Comparison of ENCODE assay signal across 10 mouse cellular contexts in the genomic region with DNA sequence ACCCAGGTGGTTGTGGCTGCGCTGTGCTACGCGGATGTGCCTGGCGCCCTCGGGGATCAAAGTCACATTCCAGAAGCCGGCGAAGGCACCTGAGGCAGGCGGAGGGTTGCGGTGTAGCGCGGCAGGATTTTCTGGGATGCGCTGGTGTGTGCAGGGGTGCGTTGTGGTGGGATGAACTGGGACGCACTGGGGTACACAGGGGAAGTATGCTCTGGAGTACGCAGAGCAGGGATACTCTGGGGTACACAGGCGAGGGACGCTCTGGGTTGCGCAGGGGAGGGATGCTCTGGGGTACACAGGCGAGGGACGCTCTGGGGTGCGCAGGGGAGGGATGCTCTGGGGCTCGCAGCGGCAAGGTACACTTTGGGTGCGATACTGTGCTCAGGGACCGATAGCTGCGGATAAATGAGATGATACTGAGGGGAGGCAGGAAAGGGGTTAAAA. TPM values are rescaled to one million over a fixed set of nuclear protein-coding genes. Genes with fewer than 3 reads are reported as not detected.
DNase-seq lines count a peak whose midpoint lies in the region; ATAC-seq and TF ChIP-seq lines count a peak whose summit lies in the region.
"Had no signal": no experiment of that assay in that cellular context is flagged by ENCODE, and none has a peak within 500 bp of the region (broad histone marks: within the 10 kb centered on the region; RNA-seq: fewer than 3 reads in every experiment).

No protein-coding gene starts in this region.

- no peaks in the 10 kb centered on the region for H3K9me3 ChIP-seq in kidney, postnatal 0 days (replicated peaks; ENCODE audit: low read length)
- no peaks in the 10 kb centered on the region for H3K9me3 ChIP-seq in forebrain, embryonic 10.5 days
- H3K9me3 ChIP-seq in intestine, embryonic 16.5 days (ENCODE audit: control insufficient read depth, low read length) = no peaks in the 10 kb centered on the region
- no peaks in the 10 kb centered on the region for H3K9me3 ChIP-seq in neural tube, embryonic 12.5 days

- H3K27ac ChIP-seq in kidney, postnatal 0 days = no peak overlapping the region
- H3K27ac ChIP-seq in forebrain, embryonic 10.5 days = 0 out of 2 replicates have a peak overlapping the region, but pooled peaks have one; percentile 3
- H3K27ac ChIP-seq in intestine, embryonic 16.5 days (ENCODE audit: low read length) = no peak overlapping the region
- no peak overlapping the region for H3K27ac ChIP-seq in neural tube, embryonic 12.5 days

- DNase-seq in kidney, postnatal 0 days (ENCODE audit: low spot score) = no peak
- DNase-seq in kidney, postnatal 4 days = no peak
- no peak for DNase-seq in forebrain, embryonic 10.5 days (ENCODE audit: extremely low spot score, low spot score)
- no peak for DNase-seq in cerebellum, postnatal 14 days
- no peak for DNase-seq in adrenal gland, adult 2 months
- DNase-seq in cerebellum, postnatal 10 days = no peak
- DNase-seq: cerebellum, adult 11 months; kidney, adult 11 months had no signal

- peak overlapping the region; percentile 49 for H3K4me2 ChIP-seq in kidney, postnatal 0 days (ENCODE audit: low read length)
- H3K4me2 ChIP-seq in intestine, embryonic 16.5 days (ENCODE audit: low read depth, low read length) = peak overlapping the region; percentile 71
- peak overlapping the region; percentile 61 for H3K4me2 ChIP-seq in neural tube, embryonic 12.5 days (replicated peaks)

- WGBS in kidney, postnatal 0 days = 6% methylated on average over 26 of the region's 26 CpGs
- under 1% methylated on average over 26 of the region's 26 CpGs for WGBS in forebrain, embryonic 10.5 days
- whole genome bisulfite sequencing in intestine, embryonic 16.5 days = 3% methylated on average over 26 of the region's 26 CpGs
- 2% methylated on average over 26 of the region's 26 CpGs for WGBS in neural tube, embryonic 12.5 days

- ATAC-seq in kidney, postnatal 0 days (replicated peaks; ENCODE audit: low FRiP score, low read depth) = peak; percentile 8
- peak; percentile 2; the same call in 1 of the 2 replicates for ATAC-seq in intestine, embryonic 16.5 days
- peak; percentile 10; the same call in 1 of the 2 replicates for ATAC-seq in neural tube, embryonic 12.5 days (ENCODE audit: low FRiP score, low read depth)

- peaks cover 34% of the 10 kb centered on the region for H3K27me3 ChIP-seq in kidney, postnatal 0 days (ENCODE audit: insufficient read depth, low read length)
- peaks cover 90% of the 10 kb centered on the region for H3K27me3 ChIP-seq in forebrain, embryonic 10.5 days (ENCODE audit: poor library complexity, severe bottlenecking)
- H3K27me3 ChIP-seq in intestine, embryonic 16.5 days (replicated peaks; ENCODE audit: control insufficient read depth, insufficient read depth, low read length) = peaks cover 32% of the 10 kb centered on the region
- peaks cover 74% of the 10 kb centered on the region for H3K27me3 ChIP-seq in neural tube, embryonic 12.5 days (replicated peaks)

- peak overlapping the region; percentile 21; the same call in 1 of the 2 replicates for H3K4me3 ChIP-seq in kidney, postnatal 0 days (replicated peaks; ENCODE audit: low read depth, low read length)
- H3K4me3 ChIP-seq in forebrain, embryonic 10.5 days = peak overlapping the region; percentile 51
- H3K4me3 ChIP-seq in intestine, embryonic 16.5 days (ENCODE audit: low read length) = peak overlapping the region; percentile 42
- peak overlapping the region; percentile 30 for H3K4me3 ChIP-seq in neural tube, embryonic 12.5 days

- no peak overlapping the region for H3K9ac ChIP-seq in kidney, postnatal 0 days (ENCODE audit: low read depth, low read length)
- peak overlapping the region; percentile 52; the same call in 1 of the 2 replicates for H3K9ac ChIP-seq in intestine, embryonic 16.5 days (ENCODE audit: low read depth, low read length)
- no peak overlapping the region for H3K9ac ChIP-seq in neural tube, embryonic 12.5 days

- peaks cover 21% of the 10 kb centered on the region for H3K4me1 ChIP-seq in kidney, postnatal 0 days (replicated peaks; ENCODE audit: insufficient read depth, low read length)
- peaks cover 60% of the 10 kb centered on the region for H3K4me1 ChIP-seq in forebrain, embryonic 10.5 days
- peaks cover 46% of the 10 kb centered on the region for H3K4me1 ChIP-seq in intestine, embryonic 16.5 days (ENCODE audit: control insufficient read depth, insufficient read depth, low read length)
- H3K4me1 ChIP-seq in neural tube, embryonic 12.5 days = peaks cover 37% of the 10 kb centered on the region

- no peaks in the 10 kb centered on the region for H3K36me3 ChIP-seq in kidney, postnatal 0 days (ENCODE audit: insufficient read depth, low read length)
- no peaks in the 10 kb centered on the region for H3K36me3 ChIP-seq in forebrain, embryonic 10.5 days (replicated peaks)
- no peaks in the 10 kb centered on the region for H3K36me3 ChIP-seq in intestine, embryonic 16.5 days (ENCODE audit: control insufficient read depth, insufficient read depth, low read length)
- H3K36me3 ChIP-seq in neural tube, embryonic 12.5 days = no peaks in the 10 kb centered on the region

- no peak for TF ChIP-seq CTCF in kidney, postnatal 0 days (IDR thresholded peaks at IDR 0.05; ENCODE audit: low read depth)

RNA-seq across cellular contexts. Expression of a gene that starts 5.9 kb away (rescaled TPM):
- 3.0 and 3.2 TPM in 2 replicates for polyA plus RNA-seq in kidney, postnatal 0 days (2015; fragmentation: Nextera tagmentation; extraction: Ambion mirVana)
- polyA plus RNA-seq in forebrain, embryonic 10.5 days (2016; fragmentation: Nextera tagmentation; extraction: Ambion mirVana) = 0.27 and 0.54 TPM in 2 replicates
- 28.2 and 37.2 TPM in 2 replicates for polyA plus RNA-seq in intestine, embryonic 16.5 days (2015; fragmentation: Nextera tagmentation; extraction: Ambion mirVana)
- 0.50 and 1.1 TPM in 2 replicates for polyA plus RNA-seq in neural tube, embryonic 12.5 days (2016; fragmentation: Nextera tagmentation; extraction: Ambion mirVana)
- 10 to 100 TPM in 1 of 2 experiments, 1 to 10 TPM in 1; 8.0 to 10.3 TPM for total RNA-seq in adrenal gland, adult 2 months (2021)
- polyA plus RNA-seq in adrenal gland, adult 2 months (2012; rRNA removed) = 35.1 and 41.5 TPM in 2 replicates

RNA-seq across cellular contexts. Expression of a gene that starts 12.6 kb away (rescaled TPM):
- 11.7 and 12.1 TPM in 2 replicates for polyA plus RNA-seq in kidney, postnatal 0 days (2015; fragmentation: Nextera tagmentation; extraction: Ambion mirVana)
- 7.7 and 9.1 TPM in 2 replicates for polyA plus RNA-seq in forebrain, embryonic 10.5 days (2016; fragmentation: Nextera tagmentation; extraction: Ambion mirVana)
- 255 and 314 TPM in 2 replicates for polyA plus RNA-seq in intestine, embryonic 16.5 days (2015; fragmentation: Nextera tagmentation; extraction: Ambion mirVana)
- polyA plus RNA-seq in neural tube, embryonic 12.5 days (2016; fragmentation: Nextera tagmentation; extraction: Ambion mirVana) = 3.4 and 3.6 TPM in 2 replicates
- total RNA-seq in adrenal gland, adult 2 months (2021) = 10 to 100 TPM; 11.1 to 15.6 TPM
- 11.3 and 15.7 TPM in 2 replicates for polyA plus RNA-seq in adrenal gland, adult 2 months (2012; rRNA removed)

RNA-seq across cellular contexts. Expression of a gene that starts 13.0 kb away (rescaled TPM):
- polyA plus RNA-seq in kidney, postnatal 0 days (2015; fragmentation: Nextera tagmentation; extraction: Ambion mirVana) = 5.4 and 5.9 TPM in 2 replicates
- 5.7 and 6.7 TPM in 2 replicates for polyA plus RNA-seq in forebrain, embryonic 10.5 days (2016; fragmentation: Nextera tagmentation; extraction: Ambion mirVana)
- polyA plus RNA-seq in intestine, embryonic 16.5 days (2015; fragmentation: Nextera tagmentation; extraction: Ambion mirVana) = 10.8 and 12.9 TPM in 2 replicates
- polyA plus RNA-seq in neural tube, embryonic 12.5 days (2016; fragmentation: Nextera tagmentation; extraction: Ambion mirVana) = 2.2 and 2.3 TPM in 2 replicates
- 1 to 10 TPM; 1.8 to 3.4 TPM for total RNA-seq in adrenal gland, adult 2 months (2021)
- 15.9 and 19.6 TPM in 2 replicates for polyA plus RNA-seq in adrenal gland, adult 2 months (2012; rRNA removed)

RNA-seq across cellular contexts. Expression of a gene that starts 13.9 kb away (rescaled TPM):
- 0.51 and 1.0 TPM in 2 replicates for polyA plus RNA-seq in kidney, postnatal 0 days (2015; fragmentation: Nextera tagmentation; extraction: Ambion mirVana)
- polyA plus RNA-seq in forebrain, embryonic 10.5 days (2016; fragmentation: Nextera tagmentation; extraction: Ambion mirVana) = 0.43 and 0.71 TPM in 2 replicates
- polyA plus RNA-seq in intestine, embryonic 16.5 days (2015; fragmentation: Nextera tagmentation; extraction: Ambion mirVana) = 0.39 and 0.64 TPM in 2 replicates
- 0.29 and 0.49 TPM in 2 replicates for polyA plus RNA-seq in neural tube, embryonic 12.5 days (2016; fragmentation: Nextera tagmentation; extraction: Ambion mirVana)
- total RNA-seq in adrenal gland, adult 2 months (2021) = under 1 TPM; 0.14 to 0.45 TPM
- 1.5 and 2.6 TPM in 2 replicates for polyA plus RNA-seq in adrenal gland, adult 2 months (2012; rRNA removed)

RNA-seq across cellular contexts. Expression of a gene that starts 22.0 kb away (rescaled TPM):
- polyA plus RNA-seq in kidney, postnatal 0 days (2015; fragmentation: Nextera tagmentation; extraction: Ambion mirVana) = 52.2 and 53.6 TPM in 2 replicates
- 56.4 and 60.2 TPM in 2 replicates for polyA plus RNA-seq in forebrain, embryonic 10.5 days (2016; fragmentation: Nextera tagmentation; extraction: Ambion mirVana)
- polyA plus RNA-seq in intestine, embryonic 16.5 days (2015; fragmentation: Nextera tagmentation; extraction: Ambion mirVana) = 60.4 and 64.3 TPM in 2 replicates
- 37.7 and 41.1 TPM in 2 replicates for polyA plus RNA-seq in neural tube, embryonic 12.5 days (2016; fragmentation: Nextera tagmentation; extraction: Ambion mirVana)
- total RNA-seq in adrenal gland, adult 2 months (2021) = 10 to 100 TPM; 21.6 to 32.5 TPM
- 57.0 and 61.7 TPM in 2 replicates for polyA plus RNA-seq in adrenal gland, adult 2 months (2012; rRNA removed)

Comparison
In these comparisons a context has a peak if more than half of its experiments do, and no peak if none do; other contexts are left out.
1. RNA of a gene that starts 12.6 kb away (polyA plus RNA-seq): 255 to 314 TPM in intestine, embryonic 16.5 days; 11.7 to 12.1 TPM in kidney, postnatal 0 days, 11.3 to 15.7 TPM in adrenal gland, adult 2 months, 7.7 to 9.1 TPM in forebrain, embryonic 10.5 days and 3.4 to 3.6 TPM in neural tube, embryonic 12.5 days; every median in the first group is over 10 times any median in the second.
2. Peak in every context shown above with its lines, with median percentiles within 50 percentile points of each other: ATAC-seq, H3K4me2 ChIP-seq and H3K4me3 ChIP-seq.